Mouse (Mus musculus): ENCODE results near the gene Ushbp1.
"Not testable (repeated sequence)": the region's sequence is repeated elsewhere in the genome, so short reads cannot be mapped to it uniquely, and the experiment has no call there.

Gene Ushbp1

GRCm38 (mm10) chr8:71369040-71369718 lies 26.4 kb downstream of the Ushbp1 start:
- no peak for DNase-seq (ENCODE audit: low spot score)

GRCm38 (mm10) chr8:71368366-71368765 lies 27.2 kb downstream of the Ushbp1 start:
- DNase-seq (ENCODE audit: low spot score) = no peak

- DNase-seq (ENCODE audit: low spot score) = no peak
Measured at GRCm38 (mm10) chr8:71367529-71368176, 27.9 kb downstream of the Ushbp1 start.

- peak; percentile 96 for DNase-seq (ENCODE audit: low spot score)
Measured at GRCm38 (mm10) chr8:71366771-71367528, 28.7 kb downstream of the Ushbp1 start, which contains the start of gene Use1. Gene Use1, plus strand, starts transcription at chr8:71366848.

GRCm38 (mm10) chr8:71358026-71358425 lies 37.6 kb downstream of the Ushbp1 start:
- DNase-seq (ENCODE audit: low spot score) = no peak

- DNase-seq (ENCODE audit: low spot score) = no peak
Measured at GRCm38 (mm10) chr8:71351520-71351919, 44.1 kb downstream of the Ushbp1 start.

GRCm38 (mm10) chr8:71351117-71351516 lies 44.5 kb downstream of the Ushbp1 start:
- DNase-seq (ENCODE audit: low spot score) = no peak

GRCm38 (mm10) chr8:71346581-71346980 lies 49.0 kb downstream of the Ushbp1 start:
- no peak for DNase-seq (ENCODE audit: low spot score)

- DNase-seq (ENCODE audit: low spot score) = no peak
Measured at GRCm38 (mm10) chr8:71340625-71341024, 55.0 kb downstream of the Ushbp1 start.

GRCm38 (mm10) chr8:71337834-71338233 lies 57.8 kb downstream of the Ushbp1 start:
- DNase-seq (ENCODE audit: low spot score) = not testable (repeated sequence)
